Mouse (Mus musculus): Measurements from ENCODE around the gene Umad1. TPM values are rescaled to one million over a fixed set of nuclear protein-coding genes. Genes with fewer than 3 reads are reported as not detected.

Gene Umad1
- polyA plus RNA-seq, 1 experiment from 2014 or later, result 43.1 TPM

DNA sequence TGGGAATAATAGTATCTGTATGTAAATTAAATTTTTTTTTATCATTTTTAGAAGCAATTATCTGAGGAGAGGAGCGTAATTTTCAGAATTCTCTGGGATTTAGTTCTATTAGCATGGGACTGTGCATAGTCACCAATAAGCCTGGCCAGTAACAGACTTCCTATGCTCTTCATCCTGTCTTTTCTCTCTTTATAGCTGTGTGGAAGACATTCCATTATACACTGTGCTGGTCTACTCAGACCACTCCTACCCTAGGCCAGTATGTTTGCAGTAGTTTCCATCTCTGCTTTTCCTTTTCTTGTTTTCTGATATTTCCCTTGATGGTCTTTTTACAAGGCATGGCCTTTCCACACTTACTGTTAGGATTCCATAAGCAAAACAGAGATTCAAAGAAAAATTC, 74.3 kb downstream of the Umad1 start:
- WGBS, result 94% methylated on average over 1 of the region's 1 CpGs
- no peak for ATAC-seq (ENCODE audit: low read depth)
- Histone ChIP-seq H3K4me1 (replicated peaks) (no peaks in the 10 kb centered on the region), H3K4me3 (no peak overlapping the region), H3K9ac (no peak overlapping the region), H3K27me3 (no peaks in the 10 kb centered on the region), H3K4me2 (no peak overlapping the region), H3K9me3 (no peaks in the 10 kb centered on the region), H3K27ac (replicated peaks) (no peak overlapping the region), H3K36me3 (no peaks in the 10 kb centered on the region)

DNA sequence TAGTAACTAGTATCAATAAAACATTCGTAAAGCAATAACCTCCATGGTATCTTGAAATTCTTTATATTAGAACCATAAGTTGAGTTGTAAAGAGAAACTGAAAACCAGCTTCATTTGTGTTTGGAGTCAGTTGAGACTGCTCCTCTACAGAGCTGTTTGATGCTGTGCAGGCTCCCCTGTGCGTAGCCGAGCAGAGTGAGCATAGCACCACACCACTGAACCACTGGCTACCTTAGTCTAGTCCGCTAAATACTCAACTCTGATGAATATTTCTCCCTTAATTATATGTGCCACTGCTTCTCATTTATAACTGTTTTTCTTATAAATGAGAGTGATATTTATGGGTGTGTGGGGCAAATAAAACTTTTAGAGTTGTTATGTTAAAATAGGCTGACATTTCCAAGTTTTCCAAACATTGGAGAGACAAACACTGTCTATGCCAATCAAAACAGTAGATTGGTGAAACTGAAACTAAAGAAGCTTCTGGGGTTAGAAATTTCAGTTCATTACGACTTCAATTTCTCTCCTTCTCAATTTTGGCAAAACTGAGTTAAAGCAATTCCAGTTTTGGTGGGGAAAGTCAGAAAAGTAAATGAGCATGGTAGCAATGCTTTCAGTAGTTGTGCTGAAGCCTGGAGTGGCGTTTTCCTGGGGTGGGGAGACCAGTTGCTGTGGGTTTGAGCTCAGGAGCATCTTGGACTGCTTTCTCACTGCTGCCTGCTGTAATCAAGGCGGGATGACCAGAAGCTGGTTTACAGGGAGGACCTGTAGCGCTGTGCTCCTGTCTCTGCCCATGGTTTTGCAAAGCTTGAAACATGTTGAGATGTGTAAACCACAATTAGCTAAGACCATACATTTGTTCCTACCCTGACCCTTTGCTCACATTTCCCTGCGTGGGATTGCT, 77.7 kb downstream of the Umad1 start:
- H3K4me3 ChIP-seq, result no peak overlapping the region
- no peak for ATAC-seq (ENCODE audit: low read depth)
- H3K27ac ChIP-seq (replicated peaks), result no peak overlapping the region
- H3K36me3 ChIP-seq, result no peaks in the 10 kb centered on the region
- H3K4me2 ChIP-seq, result no peak overlapping the region
- H3K4me1 ChIP-seq (replicated peaks), result no peaks in the 10 kb centered on the region
- no peaks in the 10 kb centered on the region for H3K9me3 ChIP-seq
- no peak overlapping the region for H3K9ac ChIP-seq
- WGBS, result 84% methylated on average over 9 of the region's 9 CpGs
- no peaks in the 10 kb centered on the region for H3K27me3 ChIP-seq

DNA sequence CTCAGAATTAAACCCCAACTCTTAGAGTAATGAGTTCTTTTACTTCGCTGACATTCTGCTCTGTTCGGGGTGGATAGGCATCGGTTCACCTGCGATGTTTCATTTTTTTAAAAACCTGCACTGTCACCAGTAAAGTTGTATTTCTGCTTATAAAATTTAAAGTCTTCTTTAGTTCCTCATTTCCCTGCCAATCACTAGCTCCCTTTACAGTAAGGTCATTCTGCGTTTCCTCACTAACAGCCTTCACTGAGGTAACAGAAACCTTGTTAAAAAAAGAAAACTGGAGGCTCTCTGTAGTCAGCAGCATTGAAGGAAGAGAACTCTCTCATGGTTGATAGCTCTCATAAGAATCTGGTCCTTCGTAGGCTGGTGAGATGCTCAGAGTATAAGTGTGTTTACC, 80.4 kb downstream of the Umad1 start:
- no peaks in the 10 kb centered on the region for H3K36me3 ChIP-seq
- H3K27ac ChIP-seq (replicated peaks), result no peak overlapping the region
- no peaks in the 10 kb centered on the region for H3K9me3 ChIP-seq
- no peaks in the 10 kb centered on the region for H3K27me3 ChIP-seq
- H3K4me2 ChIP-seq, result no peak overlapping the region
- no peak for ATAC-seq (ENCODE audit: low read depth)
- no peaks in the 10 kb centered on the region for H3K4me1 ChIP-seq (replicated peaks)
- H3K9ac ChIP-seq, result no peak overlapping the region
- H3K4me3 ChIP-seq, result no peak overlapping the region
- 89% methylated on average over 6 of the region's 6 CpGs for WGBS

DNA sequence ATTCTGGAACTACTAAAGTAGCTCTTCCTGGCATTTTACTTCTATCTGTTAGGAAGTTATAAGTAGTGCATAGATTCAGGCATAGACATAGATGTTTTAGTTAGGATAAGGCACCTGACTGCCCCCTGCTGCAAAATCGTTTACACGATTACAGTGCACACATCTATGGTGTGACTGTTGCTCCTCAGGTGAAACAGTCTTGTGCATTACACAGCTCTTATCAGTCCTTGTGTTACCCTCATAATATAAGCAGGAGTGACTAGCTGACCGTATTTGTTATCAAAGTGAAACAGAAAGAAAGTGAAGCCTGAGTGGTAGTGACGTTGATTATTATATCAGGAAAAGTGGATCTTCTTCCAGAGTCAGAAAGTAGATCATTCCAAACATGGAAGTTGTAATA, 84.2 kb downstream of the Umad1 start:
- Histone ChIP-seq H3K9ac (no peak overlapping the region), H3K36me3 (no peaks in the 10 kb centered on the region), H3K4me3 (no peak overlapping the region), H3K27me3 (no peaks in the 10 kb centered on the region), H3K4me1 (replicated peaks) (no peaks in the 10 kb centered on the region), H3K4me2 (no peak overlapping the region), H3K9me3 (no peaks in the 10 kb centered on the region), H3K27ac (replicated peaks) (no peak overlapping the region)
- WGBS, result 94% methylated on average over 4 of the region's 4 CpGs
- no peak for ATAC-seq (ENCODE audit: low read depth)

DNA sequence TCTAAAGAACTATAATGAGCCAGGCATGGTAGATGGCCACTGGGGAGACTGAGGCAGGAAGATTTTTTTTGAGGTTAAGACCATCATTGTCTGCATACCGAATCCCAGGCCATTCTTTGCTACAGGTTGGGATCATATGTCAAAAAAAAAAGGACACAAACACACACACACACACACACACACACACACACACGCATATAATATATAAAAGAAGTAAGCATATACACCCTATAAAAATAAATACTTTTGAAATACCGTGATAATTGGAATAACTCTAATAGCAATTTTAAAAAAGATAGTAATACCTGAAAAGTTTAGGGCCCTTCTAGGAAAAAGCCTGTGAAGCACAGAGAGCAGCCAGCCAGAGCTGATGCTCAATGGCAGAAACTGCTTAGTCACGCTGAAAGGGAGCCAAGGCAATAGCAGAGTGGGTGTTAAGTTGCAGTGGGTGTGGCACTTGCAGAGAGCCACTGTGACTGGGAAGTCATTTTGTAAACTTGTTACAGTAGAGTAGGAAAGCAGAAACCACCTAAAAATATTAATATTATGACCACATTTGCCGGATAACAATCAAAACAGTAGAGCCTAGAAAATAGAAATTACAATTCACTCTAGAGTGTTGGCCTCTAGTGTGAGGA, 86.2 kb downstream of the Umad1 start:
- no peak overlapping the region for H3K9ac ChIP-seq
- H3K36me3 ChIP-seq, result no peaks in the 10 kb centered on the region
- 77% methylated on average over 5 of the region's 5 CpGs for WGBS
- H3K9me3 ChIP-seq, result no peaks in the 10 kb centered on the region
- no peaks in the 10 kb centered on the region; the same call in 1 of the 2 replicates for H3K4me1 ChIP-seq (replicated peaks)
- H3K4me3 ChIP-seq, result no peak overlapping the region
- no peak overlapping the region for H3K27ac ChIP-seq (replicated peaks)
- H3K27me3 ChIP-seq, result no peaks in the 10 kb centered on the region
- ATAC-seq (ENCODE audit: low read depth), result no peak
- H3K4me2 ChIP-seq, result no peak overlapping the region

DNA sequence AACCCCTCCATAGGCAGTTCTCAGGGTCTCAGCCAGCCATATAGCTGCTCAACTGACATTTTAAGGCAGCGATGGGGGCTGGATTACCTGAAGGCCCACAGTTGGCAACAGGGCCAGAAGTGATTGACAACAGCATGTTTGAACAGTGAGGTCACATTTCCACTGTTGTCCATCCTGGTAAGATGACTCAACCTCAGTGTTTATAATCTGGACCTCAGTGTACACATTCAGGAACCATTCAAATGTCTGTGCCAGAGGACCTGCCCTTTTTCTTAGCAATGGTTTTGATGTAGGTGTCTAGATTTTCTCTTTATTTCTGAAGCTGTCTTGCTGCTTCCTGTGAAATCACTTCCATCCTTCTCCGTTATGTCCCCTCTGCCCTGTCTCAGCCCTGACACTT, 88.1 kb downstream of the Umad1 start:
- no peak overlapping the region for H3K27ac ChIP-seq (replicated peaks)
- H3K36me3 ChIP-seq, result no peaks in the 10 kb centered on the region
- no peak for ATAC-seq (ENCODE audit: low read depth)
- H3K4me1 ChIP-seq (replicated peaks), result peaks cover 8% of the 10 kb centered on the region
- 87% methylated on average over 2 of the region's 2 CpGs for WGBS
- no peak overlapping the region for H3K4me3 ChIP-seq
- no peak overlapping the region for H3K9ac ChIP-seq
- H3K27me3 ChIP-seq, result no peaks in the 10 kb centered on the region
- no peaks in the 10 kb centered on the region for H3K9me3 ChIP-seq
- H3K4me2 ChIP-seq, result no peak overlapping the region

DNA sequence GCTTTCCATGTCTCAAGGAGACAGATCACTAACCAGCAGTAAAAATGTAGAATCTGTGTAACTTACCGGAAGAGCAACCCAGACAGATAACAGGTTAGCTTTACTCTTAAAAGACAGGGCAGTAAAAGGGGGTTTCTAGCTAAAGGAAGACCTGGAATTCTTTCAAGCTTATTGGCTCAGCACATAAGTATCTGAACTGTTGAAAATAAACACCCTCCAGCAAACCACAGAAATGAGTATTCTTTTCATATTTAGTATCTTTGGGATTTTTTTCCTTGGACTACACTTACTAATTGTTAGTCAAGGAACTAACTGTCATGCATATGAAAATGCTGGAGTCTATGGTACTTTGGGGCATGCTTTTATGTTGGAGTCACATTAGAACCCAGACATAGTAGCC, 89.3 kb downstream of the Umad1 start:
- no peak overlapping the region for H3K27ac ChIP-seq (replicated peaks)
- no peaks in the 10 kb centered on the region for H3K9me3 ChIP-seq
- H3K27me3 ChIP-seq, result no peaks in the 10 kb centered on the region
- 89% methylated on average over 1 of the region's 1 CpGs for WGBS
- no peak overlapping the region for H3K4me3 ChIP-seq
- H3K36me3 ChIP-seq, result no peaks in the 10 kb centered on the region
- peaks cover 20% of the 10 kb centered on the region for H3K4me1 ChIP-seq (replicated peaks)
- no peak overlapping the region for H3K9ac ChIP-seq
- ATAC-seq (ENCODE audit: low read depth), result no peak
- H3K4me2 ChIP-seq, result no peak overlapping the region

DNA sequence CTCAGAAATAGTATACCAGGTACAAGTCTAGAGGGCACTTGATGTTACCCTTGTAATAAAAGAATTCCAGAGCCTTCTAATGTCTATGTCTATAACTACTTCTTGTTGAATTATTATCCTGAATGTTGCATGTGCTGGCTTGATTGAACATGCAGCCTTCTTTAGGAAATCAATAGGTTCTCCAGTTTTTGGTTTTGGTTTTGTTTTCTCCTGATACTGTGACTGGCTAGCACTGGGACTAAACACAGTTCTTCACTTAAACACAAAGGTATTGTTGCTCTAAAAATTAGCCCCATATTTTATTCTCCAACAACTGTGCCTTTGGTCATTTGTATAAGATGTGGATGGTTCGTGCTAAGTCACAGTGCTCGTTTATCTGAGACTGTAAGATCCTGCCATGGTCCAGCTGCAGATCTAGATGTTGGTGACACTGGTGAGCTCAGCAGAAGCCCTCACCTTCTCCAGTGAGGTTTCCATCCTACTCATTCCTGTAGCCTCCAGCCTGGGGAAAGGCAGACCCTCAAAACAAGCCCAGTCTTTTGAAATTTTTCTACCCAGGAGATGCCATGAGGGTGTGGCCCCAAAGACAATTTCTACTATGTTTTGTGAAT, 90.1 kb downstream of the Umad1 start:
- H3K4me1 ChIP-seq (replicated peaks), result peaks cover 28% of the 10 kb centered on the region
- no peak overlapping the region for H3K4me2 ChIP-seq
- WGBS, result 86% methylated on average over 2 of the region's 2 CpGs
- H3K9ac ChIP-seq, result no peak overlapping the region
- H3K9me3 ChIP-seq, result no peaks in the 10 kb centered on the region
- no peaks in the 10 kb centered on the region for H3K36me3 ChIP-seq
- ATAC-seq (ENCODE audit: low read depth), result no peak
- no peak overlapping the region for H3K4me3 ChIP-seq
- H3K27ac ChIP-seq (replicated peaks), result no peak overlapping the region
- no peaks in the 10 kb centered on the region for H3K27me3 ChIP-seq

DNA sequence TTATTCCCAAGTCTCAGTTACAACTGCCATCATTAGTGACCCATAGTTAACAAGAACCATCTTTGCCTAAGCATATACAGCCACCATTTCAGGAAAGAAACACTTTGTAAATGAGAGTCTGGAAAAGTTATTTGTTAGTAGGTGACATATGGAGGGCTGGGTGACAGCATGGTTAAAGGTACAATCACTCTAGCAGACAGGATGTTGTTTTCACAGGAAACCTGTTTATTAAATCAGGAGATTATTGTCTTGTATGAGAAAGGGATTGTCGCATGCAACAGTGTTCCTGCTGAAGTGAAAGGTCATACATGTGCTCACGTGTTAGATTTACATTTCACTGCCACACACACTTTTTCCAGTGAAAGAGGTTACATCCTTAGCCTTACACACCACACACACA, 92.4 kb downstream of the Umad1 start:
- Histone ChIP-seq H3K4me3 (no peak overlapping the region), H3K36me3 (no peaks in the 10 kb centered on the region), H3K4me1 (replicated peaks) (peaks cover 37% of the 10 kb centered on the region), H3K9me3 (no peaks in the 10 kb centered on the region), H3K27ac (replicated peaks) (0 out of 2 replicates have a peak overlapping the region, but pooled peaks have one; percentile 13), H3K9ac (no peak overlapping the region), H3K4me2 (no peak overlapping the region), H3K27me3 (no peaks in the 10 kb centered on the region)
- WGBS, result 78% methylated on average over 2 of the region's 2 CpGs
- no peak for ATAC-seq (ENCODE audit: low read depth)

DNA sequence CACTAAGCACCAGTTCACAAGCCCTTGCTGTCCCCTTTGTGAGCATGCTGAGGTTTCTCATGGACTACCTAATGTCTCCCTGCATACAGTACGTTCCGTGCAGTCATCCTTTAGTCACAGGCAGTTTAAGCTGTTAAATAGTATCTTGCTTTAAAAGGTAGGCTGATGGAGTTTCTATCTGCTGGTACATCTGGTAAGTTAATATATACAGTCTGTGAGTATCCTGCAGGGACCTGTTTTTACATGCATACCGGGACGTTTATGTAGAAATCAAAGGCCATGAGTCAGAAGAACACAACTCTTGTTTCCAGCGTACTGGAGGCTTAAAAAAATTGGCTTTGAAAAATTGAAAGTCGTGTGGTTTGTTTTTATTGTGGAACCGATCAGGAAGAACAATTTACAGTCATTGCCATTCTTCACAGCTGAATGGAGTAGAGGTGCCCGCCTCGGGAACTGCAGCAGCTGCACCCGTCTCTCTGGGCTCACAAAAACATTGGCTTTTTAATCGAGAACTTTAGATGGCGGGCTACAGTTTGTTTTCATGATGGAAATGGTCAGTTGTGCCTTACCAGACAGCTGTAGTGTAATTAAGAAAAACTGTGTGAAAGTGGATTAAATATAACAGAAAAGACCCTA, 93.6 kb downstream of the Umad1 start:
- Histone ChIP-seq H3K27ac (replicated peaks) (peak overlapping the region; percentile 75), H3K4me1 (replicated peaks) (peaks cover 37% of the 10 kb centered on the region), H3K4me2 (peak overlapping the region; percentile 47), H3K4me3 (peak overlapping the region; percentile 2; the same call in 1 of the 2 replicates), H3K27me3 (no peaks in the 10 kb centered on the region), H3K36me3 (no peaks in the 10 kb centered on the region), H3K9me3 (no peaks in the 10 kb centered on the region), H3K9ac (peak overlapping the region; percentile 47)
- WGBS, result 10% methylated on average over 12 of the region's 12 CpGs
- ATAC-seq (ENCODE audit: low read depth), result peak; percentile 85

DNA sequence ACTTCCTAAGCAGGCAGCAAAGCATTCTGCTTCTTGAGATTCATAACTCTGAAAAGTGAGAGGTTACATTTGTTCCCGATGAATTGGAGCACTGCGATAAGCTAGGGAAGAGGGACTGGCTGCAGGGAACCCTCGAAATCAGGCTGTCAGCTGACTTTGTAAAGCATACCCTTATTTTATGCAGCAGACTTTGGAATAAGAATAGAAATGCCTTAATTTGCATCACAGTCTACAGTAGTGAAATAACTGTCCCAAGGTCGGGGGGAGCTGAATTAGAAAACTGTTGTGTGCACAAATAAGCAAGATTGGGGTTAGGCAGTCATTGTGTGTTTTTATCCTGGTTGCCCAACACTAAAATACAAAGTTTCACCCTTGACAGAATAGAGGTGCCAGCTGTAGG, 94.4 kb downstream of the Umad1 start:
- Histone ChIP-seq H3K27me3 (no peaks in the 10 kb centered on the region), H3K4me2 (peak overlapping the region; percentile 47), H3K27ac (replicated peaks) (peak overlapping the region; percentile 75), H3K9me3 (no peaks in the 10 kb centered on the region), H3K4me3 (no peak overlapping the region), H3K9ac (no peak overlapping the region), H3K4me1 (replicated peaks) (peaks cover 37% of the 10 kb centered on the region), H3K36me3 (no peaks in the 10 kb centered on the region)
- ATAC-seq (ENCODE audit: low read depth), result no peak
- WGBS, result 35% methylated on average over 4 of the region's 4 CpGs

DNA sequence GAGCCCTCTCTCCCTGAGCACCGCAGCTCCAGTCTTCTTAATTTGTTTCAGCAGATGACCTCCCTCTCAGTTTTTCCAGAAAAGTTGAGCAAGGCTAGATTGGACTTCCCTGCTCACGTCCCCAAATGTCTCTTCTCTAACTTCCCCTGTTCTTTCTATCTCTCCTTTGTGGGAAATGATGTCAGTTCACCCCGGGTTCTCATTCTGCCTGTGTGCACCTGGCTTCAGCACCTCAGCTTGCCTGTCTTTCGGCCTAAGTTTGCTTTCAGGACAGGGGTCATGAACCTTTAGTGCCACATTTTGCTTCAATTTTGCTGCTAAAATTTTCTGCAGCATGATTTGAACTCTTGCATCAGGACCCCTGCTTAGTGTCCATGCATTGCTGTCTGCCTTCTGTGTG, 95.8 kb downstream of the Umad1 start:
- WGBS, result 80% methylated on average over 4 of the region's 4 CpGs
- ATAC-seq (ENCODE audit: low read depth), result no peak
- Histone ChIP-seq H3K9ac (no peak overlapping the region), H3K9me3 (no peaks in the 10 kb centered on the region), H3K4me3 (no peak overlapping the region), H3K27me3 (no peaks in the 10 kb centered on the region), H3K4me2 (no peak overlapping the region), H3K36me3 (no peaks in the 10 kb centered on the region), H3K4me1 (replicated peaks) (peaks cover 37% of the 10 kb centered on the region), H3K27ac (replicated peaks) (0 out of 2 replicates have a peak overlapping the region, but pooled peaks have one; percentile 75)

Measured in neural tube, embryonic 13.5 days (tissue).